Mouse (Mus musculus) heart, embryonic 12.5 days (tissue): ENCODE measurements around the gene Zfp362. TPM values are rescaled to one million over a fixed set of nuclear protein-coding genes. Genes with fewer than 3 reads are reported as not detected.

Experiments
- ATAC-seq: fragments of 200-750 bp; cut with Nextera tagmentation; 2 replicates; pipeline ENCODE4 v1.8.0; 2017; ENCODE audit warnings: moderate TSS enrichment, moderate library complexity; ENCODE audit not compliant: insufficient number of reproducible peaks, low FRiP score
- H3K27ac ChIP-seq: fragments of 300-500 bp; sonication (generic); 2 replicates; pipeline ENCODE4 v1.5.1; 2016; ENCODE audit warnings: mild to moderate bottlenecking, moderate library complexity; ENCODE audit not compliant: poor library complexity, severe bottlenecking
- H3K27me3 ChIP-seq: fragments of 300-500 bp; sonication (generic); replicated peaks from 2 replicates; pipeline ENCODE4 v1.6.1; 2016; ENCODE audit warnings: mild to moderate bottlenecking, moderate library complexity
- H3K36me3 ChIP-seq: fragments of 300-500 bp; sonication (generic); 2 replicates; pipeline ENCODE4 v1.6.1; 2016; ENCODE audit warnings: mild to moderate bottlenecking, moderate library complexity
- H3K4me1 ChIP-seq: fragments of 300-500 bp; sonication (generic); replicated peaks from 2 replicates; pipeline ENCODE4 v1.6.1; 2016; ENCODE audit warnings: mild to moderate bottlenecking
- H3K4me2 ChIP-seq: fragments of 300-500 bp; sonication (generic); 2 replicates; pipeline ENCODE4 v1.6.1; 2016; ENCODE audit warnings: mild to moderate bottlenecking, moderate library complexity
- H3K4me3 ChIP-seq: fragments of 300-500 bp; sonication (generic); 2 replicates; pipeline ENCODE4 v1.5.1; 2016; ENCODE audit warnings: mild to moderate bottlenecking
- H3K9ac ChIP-seq: fragments of 300-500 bp; sonication (generic); 2 replicates; pipeline ENCODE4 v1.6.1; 2016; ENCODE audit warnings: mild to moderate bottlenecking, moderate library complexity
- H3K9me3 ChIP-seq: fragments of 300-500 bp; sonication (generic); replicated peaks from 2 replicates; pipeline ENCODE4 v1.6.1; 2016; ENCODE audit warnings: mild to moderate bottlenecking, moderate library complexity
- WGBS: fragments of 180-500 bp; shearing (Covaris S2); methylation state at CpG from one replicate; pipeline ENCODE4 v1.1.7; 2016; 5-methylcytosine and 5-hydroxymethylcytosine counted together
- polyA plus RNA-seq: library from polyadenylated mRNA; unstranded; fragments of >200 nt; fragmentation: Nextera tagmentation; extraction: Ambion mirVana; gene quantifications from 2 replicates; pipeline ENCODE4 v1.2.1, GENCODE M21; 2016

The Zfp362 gene
- polyA plus RNA-seq, 1 experiment from 2014 or later: 21.3 TPM

GRCm38 (mm10) chr4:128740878-128741277, 65.0 kb downstream of the Zfp362 start:
- H3K4me2 ChIP-seq: no peak overlapping the region
- peaks cover 32% of the 10 kb centered on the region for H3K36me3 ChIP-seq
- no peak for ATAC-seq
- no peak overlapping the region for H3K27ac ChIP-seq
- no peaks in the 10 kb centered on the region for H3K9me3 ChIP-seq
- no peak overlapping the region for H3K4me3 ChIP-seq
- no peak overlapping the region for H3K9ac ChIP-seq
- WGBS: 74% methylated on average over 1 of the region's 1 CpGs
- no peaks in the 10 kb centered on the region for H3K27me3 ChIP-seq
- H3K4me1 ChIP-seq: peaks cover 42% of the 10 kb centered on the region

- ATAC-seq: no peak
- Histone ChIP-seq H3K4me3 (no peak overlapping the region), H3K9ac (peak overlapping the region; percentile 9; the same call in 1 of the 2 replicates), H3K27me3 (no peaks in the 10 kb centered on the region), H3K4me2 (0 out of 2 replicates have a peak overlapping the region, but pooled peaks have one; percentile 52), H3K27ac (peak overlapping the region; percentile 86), H3K36me3 (peaks cover 6% of the 10 kb centered on the region), H3K4me1 (peaks cover 68% of the 10 kb centered on the region), H3K9me3 (no peaks in the 10 kb centered on the region)
- 64% methylated on average over 14 of the region's 14 CpGs for WGBS
Observed at GRCm38 (mm10) chr4:128737825-128738610, 67.8 kb downstream of the Zfp362 start.

GRCm38 (mm10) chr4:128737137-128737589, 68.7 kb downstream of the Zfp362 start:
- H3K36me3 ChIP-seq: peaks cover 5% of the 10 kb centered on the region; the same call in 1 of the 2 replicates
- WGBS: 29% methylated on average over 6 of the region's 6 CpGs
- H3K27me3 ChIP-seq: no peaks in the 10 kb centered on the region
- ATAC-seq: no peak
- H3K4me1 ChIP-seq: peaks cover 66% of the 10 kb centered on the region
- 0 out of 2 replicates have a peak overlapping the region, but pooled peaks have one; percentile 12 for H3K4me3 ChIP-seq
- H3K9ac ChIP-seq: peak overlapping the region; percentile 65
- no peaks in the 10 kb centered on the region for H3K9me3 ChIP-seq
- H3K4me2 ChIP-seq: peak overlapping the region; percentile 52
- H3K27ac ChIP-seq: peak overlapping the region; percentile 86

DNA sequence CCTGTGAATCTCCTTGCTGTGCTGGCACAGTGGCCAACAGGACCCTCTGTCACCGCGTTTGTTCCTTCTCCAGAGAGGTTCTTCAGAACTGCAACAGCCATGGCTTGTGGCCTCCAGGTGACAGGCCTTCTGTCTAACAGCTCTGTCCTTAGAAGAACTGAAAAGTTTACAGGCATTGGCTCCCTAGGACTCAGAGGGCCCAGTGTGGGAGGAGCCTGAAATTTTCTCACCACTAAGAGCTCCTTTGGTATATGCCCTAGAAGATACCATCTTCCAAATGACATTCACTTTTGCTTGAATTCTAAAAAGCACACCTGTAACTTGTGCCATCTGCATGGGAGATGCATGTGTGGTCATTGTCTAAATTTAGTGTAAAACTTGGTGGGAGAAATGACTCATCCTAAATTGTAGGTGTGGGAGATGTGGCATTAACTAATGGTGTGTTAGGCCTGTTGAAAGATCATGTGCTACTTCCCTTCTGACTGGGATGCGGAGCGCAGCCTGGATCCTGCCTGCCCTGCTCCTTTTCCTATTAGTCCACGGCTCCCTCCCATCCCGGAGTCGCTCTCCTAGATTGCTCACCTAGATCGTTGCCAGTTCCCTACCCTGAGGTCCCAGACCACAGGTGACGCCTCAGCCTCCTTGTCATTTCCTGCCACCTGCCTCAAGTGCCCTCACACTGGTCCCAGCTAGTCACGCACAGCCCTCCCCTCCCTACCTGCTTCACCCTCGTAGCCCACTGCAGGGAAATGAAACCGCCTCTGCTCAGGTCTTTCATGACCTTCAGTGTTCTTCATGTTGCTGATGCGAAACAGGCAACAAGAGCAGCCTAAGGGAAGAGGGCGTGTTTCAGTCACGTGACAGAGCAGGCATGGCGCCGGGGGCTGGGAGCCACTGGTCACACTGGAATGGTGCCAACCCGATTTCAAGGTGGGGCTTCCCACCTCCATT, 70.8 kb downstream of the Zfp362 start:
- peak overlapping the region; percentile 40; the same call in 1 of the 2 replicates for H3K9ac ChIP-seq
- no peak for ATAC-seq
- H3K4me2 ChIP-seq: peak overlapping the region; percentile 46
- no peaks in the 10 kb centered on the region for H3K27me3 ChIP-seq
- H3K9me3 ChIP-seq: no peaks in the 10 kb centered on the region
- peaks cover 12% of the 10 kb centered on the region for H3K36me3 ChIP-seq
- H3K4me3 ChIP-seq: no peak overlapping the region
- H3K27ac ChIP-seq: peak overlapping the region; percentile 87
- WGBS: 78% methylated on average over 18 of the region's 18 CpGs
- H3K4me1 ChIP-seq: peaks cover 81% of the 10 kb centered on the region

DNA sequence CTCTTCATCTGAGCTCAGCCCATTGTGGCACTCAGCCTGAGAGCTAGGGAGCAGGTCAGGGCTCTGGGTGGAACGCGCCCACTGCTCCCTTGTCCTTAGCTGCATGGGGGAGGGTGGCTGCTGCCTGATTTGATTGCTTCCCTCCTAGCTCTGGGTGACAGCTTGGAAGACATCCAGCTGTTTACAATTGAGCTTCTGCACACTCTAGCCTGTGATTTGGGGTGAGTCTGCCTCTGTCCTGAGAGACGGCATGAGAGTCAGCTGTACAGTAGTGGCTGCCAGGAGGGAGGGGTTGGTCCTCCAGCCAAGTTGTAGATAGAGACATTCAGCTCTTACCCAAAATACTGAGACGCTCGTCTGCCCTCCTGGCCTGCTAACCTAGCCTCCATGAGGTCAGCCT, 71.6 kb downstream of the Zfp362 start:
- Histone ChIP-seq H3K4me1 (peaks cover 89% of the 10 kb centered on the region), H3K27ac (peak overlapping the region; percentile 87), H3K36me3 (peaks cover 11% of the 10 kb centered on the region), H3K9me3 (no peaks in the 10 kb centered on the region), H3K4me2 (peak overlapping the region; percentile 46), H3K9ac (peak overlapping the region; percentile 40), H3K4me3 (no peak overlapping the region), H3K27me3 (no peaks in the 10 kb centered on the region)
- peak; percentile 26; the same call in 1 of the 2 replicates for ATAC-seq
- WGBS: 14% methylated on average over 5 of the region's 5 CpGs

GRCm38 (mm10) chr4:128733496-128733895, 72.3 kb downstream of the Zfp362 start:
- peaks cover 95% of the 10 kb centered on the region for H3K4me1 ChIP-seq
- ATAC-seq: no peak
- no peaks in the 10 kb centered on the region for H3K27me3 ChIP-seq
- no peak overlapping the region for H3K4me3 ChIP-seq
- peak overlapping the region; percentile 21 for H3K9ac ChIP-seq
- H3K4me2 ChIP-seq: peak overlapping the region; percentile 46
- H3K36me3 ChIP-seq: peaks cover 11% of the 10 kb centered on the region
- no peaks in the 10 kb centered on the region for H3K9me3 ChIP-seq
- WGBS: 28% methylated on average over 6 of the region's 6 CpGs
- peak overlapping the region; percentile 87 for H3K27ac ChIP-seq

- ATAC-seq: no peak
- no peak overlapping the region; the same call in 1 of the 2 replicates for H3K27ac ChIP-seq
- WGBS: 52% methylated on average over 5 of the region's 5 CpGs
- H3K4me3 ChIP-seq: no peak overlapping the region
- H3K4me1 ChIP-seq: peaks cover 90% of the 10 kb centered on the region
- H3K9me3 ChIP-seq: no peaks in the 10 kb centered on the region
- H3K9ac ChIP-seq: no peak overlapping the region
- no peak overlapping the region for H3K4me2 ChIP-seq
- peaks cover 11% of the 10 kb centered on the region for H3K36me3 ChIP-seq
- H3K27me3 ChIP-seq: no peaks in the 10 kb centered on the region
Observed at GRCm38 (mm10) chr4:128732794-128733193, 73.1 kb downstream of the Zfp362 start.

DNA sequence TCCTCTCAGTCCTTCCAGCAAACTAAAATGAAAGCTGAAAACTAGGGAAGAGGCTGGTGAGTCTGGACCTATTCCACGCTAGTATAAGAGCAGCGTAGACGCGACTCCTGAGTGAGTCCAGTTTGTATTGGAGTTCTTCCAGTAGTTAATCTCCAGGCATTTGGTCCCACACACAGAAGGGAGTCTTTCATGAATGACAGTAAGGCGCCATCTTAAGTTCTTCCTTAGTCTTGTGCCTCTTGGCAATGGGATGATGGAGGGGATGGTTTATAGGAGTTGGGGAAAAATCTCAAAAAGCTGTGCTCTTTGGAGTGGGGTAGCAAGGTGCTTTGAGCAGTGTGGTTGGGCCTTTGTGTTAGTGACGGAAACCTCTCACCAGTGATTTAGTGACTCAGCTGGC, 75.6 kb downstream of the Zfp362 start:
- peak overlapping the region; percentile 100 for H3K9ac ChIP-seq
- no peaks in the 10 kb centered on the region for H3K27me3 ChIP-seq
- peak overlapping the region; percentile 92 for H3K4me2 ChIP-seq
- peaks cover 11% of the 10 kb centered on the region for H3K36me3 ChIP-seq
- peak overlapping the region; percentile 85 for H3K4me3 ChIP-seq
- H3K4me1 ChIP-seq: peaks cover 69% of the 10 kb centered on the region
- WGBS: 44% methylated on average over 6 of the region's 6 CpGs
- no peak for ATAC-seq
- no peaks in the 10 kb centered on the region for H3K9me3 ChIP-seq
- peak overlapping the region; percentile 81 for H3K27ac ChIP-seq

DNA sequence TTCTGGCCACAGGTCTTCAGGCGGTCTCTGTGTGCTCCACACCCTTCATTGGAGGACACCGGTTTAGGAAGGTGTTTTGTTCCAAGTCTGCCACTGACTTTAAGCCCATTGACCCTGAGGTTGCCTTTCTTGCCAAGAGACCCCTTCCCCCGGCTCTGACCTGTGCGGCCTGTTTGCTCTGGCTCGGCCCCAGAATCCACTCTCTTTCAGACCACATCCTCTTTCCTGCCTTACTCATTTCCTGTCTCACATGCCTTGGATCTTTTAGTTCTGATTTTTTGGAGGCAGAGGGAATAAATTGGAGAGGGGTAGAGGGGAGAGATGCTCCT, 76.2 kb downstream of the Zfp362 start:
- H3K4me1 ChIP-seq: peaks cover 68% of the 10 kb centered on the region
- H3K27ac ChIP-seq: peak overlapping the region; percentile 81
- 28% methylated on average over 5 of the region's 5 CpGs for WGBS
- no peaks in the 10 kb centered on the region for H3K27me3 ChIP-seq
- peaks cover 11% of the 10 kb centered on the region for H3K36me3 ChIP-seq
- H3K9ac ChIP-seq: peak overlapping the region; percentile 100
- no peaks in the 10 kb centered on the region for H3K9me3 ChIP-seq
- ATAC-seq: peak; percentile 31; the same call in 1 of the 2 replicates
- peak overlapping the region; percentile 85 for H3K4me3 ChIP-seq
- peak overlapping the region; percentile 92 for H3K4me2 ChIP-seq

DNA sequence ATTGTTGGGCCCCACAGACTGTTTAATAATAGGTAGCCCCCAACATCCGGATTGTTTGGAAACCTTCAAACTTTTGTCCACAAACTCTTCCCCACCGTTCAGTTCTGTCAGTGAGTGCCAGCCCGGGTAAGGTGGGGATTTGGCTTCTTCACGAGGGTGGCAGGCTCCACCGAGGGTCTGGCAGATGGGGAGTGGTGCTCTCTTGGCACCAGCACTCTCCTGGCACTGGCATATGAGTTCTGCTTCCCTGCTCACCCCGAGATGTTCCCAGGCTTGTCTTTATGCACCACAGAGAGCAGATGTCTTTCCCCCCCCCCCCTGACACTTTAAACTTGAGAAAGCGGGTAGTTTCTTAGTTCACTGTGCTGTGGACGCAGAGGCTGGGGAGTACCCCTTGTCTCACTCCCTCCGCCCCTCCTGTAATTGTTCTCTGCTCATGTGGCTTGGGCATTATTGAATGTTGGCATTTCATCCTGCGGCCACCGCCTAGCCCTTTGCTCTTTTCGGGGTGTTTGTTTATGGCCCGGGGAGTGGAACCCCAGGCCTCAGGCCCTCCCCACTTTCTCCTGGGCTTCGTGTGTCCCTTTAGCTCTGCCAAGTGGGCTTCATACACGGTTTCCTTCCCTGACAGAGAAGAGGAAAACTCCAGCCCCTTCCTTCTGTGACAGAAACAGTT, 76.7 kb downstream of the Zfp362 start:
- H3K27me3 ChIP-seq: no peaks in the 10 kb centered on the region
- peak overlapping the region; percentile 92 for H3K4me2 ChIP-seq
- WGBS: 29% methylated on average over 15 of the region's 15 CpGs
- peaks cover 68% of the 10 kb centered on the region for H3K4me1 ChIP-seq
- H3K9me3 ChIP-seq: no peaks in the 10 kb centered on the region
- H3K27ac ChIP-seq: peak overlapping the region; percentile 81
- peak overlapping the region; percentile 100 for H3K9ac ChIP-seq
- H3K4me3 ChIP-seq: peak overlapping the region; percentile 85
- ATAC-seq: no peak
- H3K36me3 ChIP-seq: peaks cover 11% of the 10 kb centered on the region
